Mouse (Mus musculus) intestine, postnatal 0 days (tissue): Measurements from ENCODE around the gene Olfr368. TPM values are rescaled to one million over a fixed set of nuclear protein-coding genes. Genes with fewer than 3 reads are reported as not detected.

Source experiments
- ATAC-seq: fragments of 200-750 bp; cut with Nextera tagmentation; 2 replicates; pipeline ENCODE4 v1.8.0; 2017; ENCODE audit warnings: mild to moderate bottlenecking, moderate TSS enrichment, moderate library complexity
- H3K27ac ChIP-seq: fragments of 300-500 bp; sonication (generic); 2 replicates; pipeline ENCODE4 v1.5.1; 2014; ENCODE audit warnings: mild to moderate bottlenecking, low read depth, low read length, moderate library complexity
- H3K27me3 ChIP-seq: fragments of 300-500 bp; sonication (generic); replicated peaks from 2 replicates; pipeline ENCODE4 v1.6.1; 2014; ENCODE audit warnings: low read length, mixed read lengths; ENCODE audit not compliant: control insufficient read depth, insufficient read depth
- H3K36me3 ChIP-seq: fragments of 300-500 bp; sonication (generic); 2 replicates; pipeline ENCODE4 v1.6.1; 2014; ENCODE audit warnings: mild to moderate bottlenecking, moderate library complexity; ENCODE audit not compliant: control insufficient read depth, insufficient read depth
- H3K4me1 ChIP-seq: fragments of 300-500 bp; sonication (generic); replicated peaks from 2 replicates; pipeline ENCODE4 v1.6.1; 2014; ENCODE audit warnings: antibody characterized with exemption, low read length, mixed read lengths; ENCODE audit not compliant: control insufficient read depth, insufficient read depth
- H3K4me2 ChIP-seq: fragments of 300-500 bp; sonication (generic); replicated peaks from 2 replicates; pipeline ENCODE4 v1.6.1; 2014; ENCODE audit warnings: low read depth, mild to moderate bottlenecking, moderate library complexity
- H3K4me3 ChIP-seq: fragments of 300-500 bp; sonication (generic); 2 replicates; pipeline ENCODE4 v1.5.1; 2014; ENCODE audit warnings: low read depth, low read length
- H3K9ac ChIP-seq: fragments of 300-500 bp; sonication (generic); 2 replicates; pipeline ENCODE4 v1.6.1; 2014; ENCODE audit warnings: mild to moderate bottlenecking, low read depth, low read length
- H3K9me3 ChIP-seq: fragments of 300-500 bp; sonication (generic); 2 replicates; pipeline ENCODE4 v1.6.1; 2016; ENCODE audit warnings: mixed run types; ENCODE audit not compliant: control insufficient read depth
- CTCF ChIP-seq: sonication (generic); IDR thresholded peaks from 2 replicates; pipeline ENCODE4 v1.5.1; 2016; ENCODE audit warnings: low read depth, mild to moderate bottlenecking, control low read depth, antibody characterized with exemption, moderate library complexity
- WGBS: fragments of 180-500 bp; shearing (Covaris S2); extraction: QIAGEN DNeasy Blood & Tissue Kit; methylation state at CpG from one replicate; pipeline ENCODE4 v1.1.7; 2014; 5-methylcytosine and 5-hydroxymethylcytosine counted together
- polyA plus RNA-seq: library from polyadenylated mRNA; unstranded; fragments of >200 nt; fragmentation: Nextera tagmentation; extraction: Ambion mirVana; gene quantifications from 2 replicates; pipeline ENCODE4 v1.2.1, GENCODE M21; 2015

The Olfr368 gene
- not detected in 2 replicates for polyA plus RNA-seq

- H3K27ac ChIP-seq, result no peak within 1 kb of the TSS
- H3K4me1 ChIP-seq, result no peaks in the 10 kb centered on the region
- H3K9ac ChIP-seq, result no peak within 1 kb of the TSS
- H3K36me3 ChIP-seq, result no peaks in the 10 kb centered on the region
- no peaks in the 10 kb centered on the region for H3K27me3 ChIP-seq
- 76% methylated on average over 1 of the region's 1 CpGs for WGBS
- no peak within 1 kb of the TSS for H3K4me2 ChIP-seq
- no peak for ATAC-seq
- H3K9me3 ChIP-seq, result no peaks in the 10 kb centered on the region
- no peak within 1 kb of the TSS for H3K4me3 ChIP-seq
- no peak for TF ChIP-seq CTCF
These were observed at the start of gene Olfr368 for GRCm38 (mm10) chr2:37326215-37326614. Olfr368 (plus strand) TSS chr2:37326515.

GRCm38 (mm10) chr2:37333321-37333720 is 7.0 kb downstream of the Olfr368 start:
- H3K4me2 ChIP-seq, result no peak overlapping the region
- H3K4me3 ChIP-seq, result no peak overlapping the region
- no peak for ATAC-seq
- no peaks in the 10 kb centered on the region for H3K27me3 ChIP-seq
- no peak for TF ChIP-seq CTCF
- no peaks in the 10 kb centered on the region for H3K4me1 ChIP-seq
- no peak overlapping the region for H3K27ac ChIP-seq
- WGBS, result 74% methylated on average over 2 of the region's 2 CpGs
- no peak overlapping the region for H3K9ac ChIP-seq
- H3K36me3 ChIP-seq, result no peaks in the 10 kb centered on the region
- no peaks in the 10 kb centered on the region for H3K9me3 ChIP-seq

GRCm38 (mm10) chr2:37338497-37339187 is 12.3 kb downstream of the Olfr368 start:
- ATAC-seq, result no peak
- Histone ChIP-seq H3K9me3 (no peaks in the 10 kb centered on the region), H3K36me3 (no peaks in the 10 kb centered on the region), H3K4me2 (no peak overlapping the region), H3K27ac (no peak overlapping the region), H3K9ac (no peak overlapping the region), H3K4me3 (no peak overlapping the region), H3K27me3 (no peaks in the 10 kb centered on the region), H3K4me1 (no peaks in the 10 kb centered on the region)
- peak; percentile 74 for TF ChIP-seq CTCF
- 49% methylated on average over 10 of the region's 10 CpGs for WGBS

GRCm38 (mm10) chr2:37351671-37352070 is 25.4 kb downstream of the Olfr368 start:
- Histone ChIP-seq H3K9me3 (no peaks in the 10 kb centered on the region), H3K27ac (no peak overlapping the region), H3K4me1 (no peaks in the 10 kb centered on the region), H3K9ac (no peak overlapping the region), H3K36me3 (peaks cover 62% of the 10 kb centered on the region), H3K4me3 (no peak overlapping the region), H3K27me3 (no peaks in the 10 kb centered on the region), H3K4me2 (no peak overlapping the region)
- ATAC-seq, result no peak
- 78% methylated on average over 7 of the region's 7 CpGs for whole genome bisulfite sequencing
- TF ChIP-seq CTCF, result no peak

- H3K27me3 ChIP-seq, result no peaks in the 10 kb centered on the region
- no peak overlapping the region for H3K4me2 ChIP-seq
- H3K36me3 ChIP-seq, result peaks cover 59% of the 10 kb centered on the region
- no peak overlapping the region for H3K27ac ChIP-seq
- H3K9ac ChIP-seq, result no peak overlapping the region
- no peaks in the 10 kb centered on the region for H3K9me3 ChIP-seq
- H3K4me3 ChIP-seq, result no peak overlapping the region
- no peak for ATAC-seq
- TF ChIP-seq CTCF, result no peak
- H3K4me1 ChIP-seq, result no peaks in the 10 kb centered on the region
- WGBS, result 96% methylated on average over 5 of the region's 5 CpGs
These were observed 29.3 kb downstream of the Olfr368 start for GRCm38 (mm10) chr2:37355571-37355970.

- no peak for TF ChIP-seq CTCF
- Histone ChIP-seq H3K27me3 (no peaks in the 10 kb centered on the region), H3K36me3 (peaks cover 32% of the 10 kb centered on the region), H3K4me1 (no peaks in the 10 kb centered on the region), H3K27ac (peak within 1 kb of the TSS; percentile 100), H3K9ac (peak within 1 kb of the TSS; percentile 83), H3K9me3 (no peaks in the 10 kb centered on the region), H3K4me2 (peak within 1 kb of the TSS; percentile 72), H3K4me3 (peak within 1 kb of the TSS; percentile 71)
- under 1% methylated on average over 42 of the region's 42 CpGs for WGBS
- peak; percentile 100 for ATAC-seq
These were observed 32.6 kb downstream of the Olfr368 start, which contains the start of gene Pdcl for GRCm38 (mm10) chr2:37358633-37359540. Pdcl (minus strand) TSS chr2:37359332.
